ENCODE assay signal across 9 mouse cellular contexts in the genomic region with DNA sequence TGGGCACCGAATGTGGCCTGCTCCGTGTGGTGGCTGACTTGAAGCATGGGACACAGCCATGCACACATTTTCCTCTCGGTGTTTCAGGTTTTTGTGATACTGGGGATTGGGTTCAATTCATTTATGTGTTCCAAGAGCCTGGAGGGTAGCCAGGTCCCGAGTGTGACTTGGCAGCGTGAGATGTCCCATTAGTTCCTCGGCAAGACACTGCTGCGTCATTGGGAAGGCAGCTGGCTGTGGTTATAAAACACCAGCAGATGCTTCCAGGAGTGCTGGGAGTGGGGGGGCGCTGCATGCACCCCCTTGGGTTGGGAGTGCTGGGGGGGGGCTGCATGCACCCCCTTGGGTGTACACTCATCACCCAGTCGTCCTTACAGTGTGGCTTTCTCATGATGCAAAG.
DNase-seq lines count a peak whose midpoint lies in the region; ATAC-seq and TF ChIP-seq lines count a peak whose summit lies in the region.
"Had no signal": no experiment of that assay in that cellular context is flagged by ENCODE, and none has a peak within 500 bp of the region (broad histone marks: within the 10 kb centered on the region; RNA-seq: fewer than 3 reads in every experiment).

No protein-coding gene starts in this region.

- DNase-seq in cerebellum, postnatal 36 days = peak; percentile 15 to 19
- DNase-seq in heart, postnatal 36 days = peak; percentile 66 to 67
- peak; percentile 79 for DNase-seq in left cerebral cortex, postnatal 4 days
- DNase-seq in stomach, postnatal 0 days (ENCODE audit: low spot score) = peak; percentile 28
- DNase-seq in thymus, adult 2 months = no peak
- DNase-seq in liver, postnatal 0 days = no peak

- TF ChIP-seq CTCF in intestine, postnatal 0 days (IDR thresholded peaks at IDR 0.05; ENCODE audit: low read depth) = no peak
- TF ChIP-seq CTCF in stomach, postnatal 0 days (IDR thresholded peaks at IDR 0.05; ENCODE audit: low read depth) = no peak
- no peak for TF ChIP-seq CTCF in thymus, adult 2 months (IDR thresholded peaks at IDR 0.05; ENCODE audit: borderline replicate concordance, control insufficient read depth, extremely low read depth, insufficient read depth, low read length, poor library complexity)
- TF ChIP-seq CTCF in liver, postnatal 0 days (IDR thresholded peaks at IDR 0.05; ENCODE audit: low read depth) = no peak

- 0 out of 2 replicates have a peak overlapping the region, but pooled peaks have one; percentile 23 for H3K27ac ChIP-seq in intestine, embryonic 15.5 days
- no peak overlapping the region for H3K27ac ChIP-seq in intestine, postnatal 0 days (ENCODE audit: low read depth, low read length)
- H3K27ac ChIP-seq in stomach, postnatal 0 days (replicated peaks) = no peak overlapping the region; the same call in 1 of the 2 replicates
- no peak overlapping the region for H3K27ac ChIP-seq in thymus, adult 2 months (ENCODE audit: control insufficient read depth, insufficient read depth, low read length)
- no peak overlapping the region for H3K27ac ChIP-seq in liver, postnatal 0 days (ENCODE audit: low read depth)

- TF ChIP-seq EP300 in stomach, postnatal 0 days (optimal IDR thresholded peaks at IDR 0.05) = no peak
- no peak for TF ChIP-seq EP300 in liver, postnatal 0 days (IDR thresholded peaks at IDR 0.05; ENCODE audit: low read depth)

- no peaks in the 10 kb centered on the region for H3K36me3 ChIP-seq in intestine, embryonic 15.5 days
- H3K36me3 ChIP-seq in intestine, postnatal 0 days (ENCODE audit: control insufficient read depth, insufficient read depth) = no peaks in the 10 kb centered on the region
- H3K36me3 ChIP-seq in stomach, postnatal 0 days (ENCODE audit: control insufficient read depth, insufficient read depth, low read length) = no peaks in the 10 kb centered on the region
- H3K36me3 ChIP-seq in thymus, adult 2 months (ENCODE audit: control insufficient read depth, insufficient read depth, low read length) = no peaks in the 10 kb centered on the region
- H3K36me3 ChIP-seq in liver, postnatal 0 days (replicated peaks; ENCODE audit: insufficient read depth, low read length) = no peaks in the 10 kb centered on the region

- no peaks in the 10 kb centered on the region for H3K27me3 ChIP-seq in intestine, embryonic 15.5 days (replicated peaks)
- H3K27me3 ChIP-seq in intestine, postnatal 0 days (replicated peaks; ENCODE audit: control insufficient read depth, insufficient read depth, low read length) = no peaks in the 10 kb centered on the region
- no peaks in the 10 kb centered on the region for H3K27me3 ChIP-seq in stomach, postnatal 0 days (ENCODE audit: control insufficient read depth, insufficient read depth, low read length)
- no peaks in the 10 kb centered on the region for H3K27me3 ChIP-seq in thymus, adult 2 months (ENCODE audit: control insufficient read depth, insufficient read depth, low read length)
- H3K27me3 ChIP-seq in liver, postnatal 0 days (ENCODE audit: insufficient read depth, low read length) = no peaks in the 10 kb centered on the region

- H3K4me3 ChIP-seq in intestine, embryonic 15.5 days (replicated peaks) = no peak overlapping the region
- H3K4me3 ChIP-seq in intestine, postnatal 0 days (ENCODE audit: low read depth, low read length) = no peak overlapping the region
- no peak overlapping the region for H3K4me3 ChIP-seq in stomach, postnatal 0 days (ENCODE audit: low read depth, low read length)
- H3K4me3 ChIP-seq in thymus, adult 2 months (ENCODE audit: control insufficient read depth, insufficient read depth, low read length) = no peak overlapping the region
- H3K4me3 ChIP-seq in liver, postnatal 0 days (ENCODE audit: low read depth, low read length) = no peak overlapping the region
- H3K4me3 ChIP-seq: erythroblast, embryonic 14.5 days had no signal

- no peak overlapping the region for H3K4me2 ChIP-seq in intestine, embryonic 15.5 days (replicated peaks)
- H3K4me2 ChIP-seq in intestine, postnatal 0 days (replicated peaks; ENCODE audit: low read depth) = no peak overlapping the region
- H3K4me2 ChIP-seq in stomach, postnatal 0 days (replicated peaks; ENCODE audit: low read depth) = no peak overlapping the region
- H3K4me2 ChIP-seq in liver, postnatal 0 days (ENCODE audit: low read depth, low read length) = no peak overlapping the region

- H3K4me1 ChIP-seq in intestine, embryonic 15.5 days (replicated peaks) = peaks cover 26% of the 10 kb centered on the region
- H3K4me1 ChIP-seq in intestine, postnatal 0 days (replicated peaks; ENCODE audit: control insufficient read depth, insufficient read depth, low read length) = no peaks in the 10 kb centered on the region
- H3K4me1 ChIP-seq in stomach, postnatal 0 days (replicated peaks; ENCODE audit: control insufficient read depth, insufficient read depth) = peaks cover 2% of the 10 kb centered on the region; the same call in 1 of the 2 replicates
- no peaks in the 10 kb centered on the region for H3K4me1 ChIP-seq in thymus, adult 2 months (replicated peaks; ENCODE audit: control insufficient read depth, insufficient read depth, low read length)
- no peaks in the 10 kb centered on the region for H3K4me1 ChIP-seq in liver, postnatal 0 days (ENCODE audit: insufficient read depth)

- H3K9ac ChIP-seq in intestine, embryonic 15.5 days = no peak overlapping the region
- no peak overlapping the region for H3K9ac ChIP-seq in intestine, postnatal 0 days (ENCODE audit: low read depth, low read length)
- no peak overlapping the region for H3K9ac ChIP-seq in stomach, postnatal 0 days (ENCODE audit: low read length)
- no peak overlapping the region for H3K9ac ChIP-seq in liver, postnatal 0 days (replicated peaks)

- WGBS in intestine, embryonic 15.5 days = 66% methylated on average over 9 of the region's 9 CpGs
- 56% methylated on average over 9 of the region's 9 CpGs for WGBS in intestine, postnatal 0 days
- WGBS in stomach, postnatal 0 days = 59% methylated on average over 9 of the region's 9 CpGs
- whole genome bisulfite sequencing in thymus, adult 2 months = 87% methylated on average over 9 of the region's 9 CpGs
- WGBS in liver, postnatal 0 days (ENCODE audit: insufficient replicate concordance) = 76% methylated on average over 9 of the region's 9 CpGs

- intact Hi-C loops in heart, postnatal 36 days (cut with DNase I) = no loop called here
- intact Hi-C loops in left cerebral cortex, postnatal 4 days (cut with DNase I) = no loop called here

- TF ChIP-seq POLR2A in thymus, adult 2 months (IDR thresholded peaks at IDR 0.05; ENCODE audit: control insufficient read depth, extremely low read depth, insufficient read depth, low read length, poor library complexity) = no peak

- no peak for ATAC-seq in intestine, embryonic 15.5 days
- no peak for ATAC-seq in intestine, postnatal 0 days
- no peak for ATAC-seq in stomach, postnatal 0 days (ENCODE audit: low FRiP score, low TSS enrichment)
- no peak for ATAC-seq in liver, postnatal 0 days

- H3K9me3 ChIP-seq in intestine, embryonic 15.5 days = no peaks in the 10 kb centered on the region
- H3K9me3 ChIP-seq in intestine, postnatal 0 days (ENCODE audit: control insufficient read depth) = no peaks in the 10 kb centered on the region
- H3K9me3 ChIP-seq in stomach, postnatal 0 days (ENCODE audit: control insufficient read depth, low read length) = no peaks in the 10 kb centered on the region
- no peaks in the 10 kb centered on the region for H3K9me3 ChIP-seq in liver, postnatal 0 days (ENCODE audit: low read length)

Comparison
In these comparisons a context has a peak if more than half of its experiments do, and no peak if none do; other contexts are left out.
1. DNase-seq: peak in cerebellum, postnatal 36 days (2 of 2), heart, postnatal 36 days (2 of 2), left cerebral cortex, postnatal 4 days (single experiment) and stomach, postnatal 0 days (single experiment); none in thymus, adult 2 months (single experiment) and liver, postnatal 0 days (single experiment).